Mouse (Mus musculus): ENCODE data around the gene Fermt3. TPM values are rescaled to one million over a fixed set of nuclear protein-coding genes. Genes with fewer than 3 reads are reported as not detected.
A peak's percentile ranks its signal among the peaks of the same experiment; 100 is the strongest.

Gene Fermt3
- polyA plus RNA-seq, 1 experiment from 2014 or later, result 10.3 TPM

DNA sequence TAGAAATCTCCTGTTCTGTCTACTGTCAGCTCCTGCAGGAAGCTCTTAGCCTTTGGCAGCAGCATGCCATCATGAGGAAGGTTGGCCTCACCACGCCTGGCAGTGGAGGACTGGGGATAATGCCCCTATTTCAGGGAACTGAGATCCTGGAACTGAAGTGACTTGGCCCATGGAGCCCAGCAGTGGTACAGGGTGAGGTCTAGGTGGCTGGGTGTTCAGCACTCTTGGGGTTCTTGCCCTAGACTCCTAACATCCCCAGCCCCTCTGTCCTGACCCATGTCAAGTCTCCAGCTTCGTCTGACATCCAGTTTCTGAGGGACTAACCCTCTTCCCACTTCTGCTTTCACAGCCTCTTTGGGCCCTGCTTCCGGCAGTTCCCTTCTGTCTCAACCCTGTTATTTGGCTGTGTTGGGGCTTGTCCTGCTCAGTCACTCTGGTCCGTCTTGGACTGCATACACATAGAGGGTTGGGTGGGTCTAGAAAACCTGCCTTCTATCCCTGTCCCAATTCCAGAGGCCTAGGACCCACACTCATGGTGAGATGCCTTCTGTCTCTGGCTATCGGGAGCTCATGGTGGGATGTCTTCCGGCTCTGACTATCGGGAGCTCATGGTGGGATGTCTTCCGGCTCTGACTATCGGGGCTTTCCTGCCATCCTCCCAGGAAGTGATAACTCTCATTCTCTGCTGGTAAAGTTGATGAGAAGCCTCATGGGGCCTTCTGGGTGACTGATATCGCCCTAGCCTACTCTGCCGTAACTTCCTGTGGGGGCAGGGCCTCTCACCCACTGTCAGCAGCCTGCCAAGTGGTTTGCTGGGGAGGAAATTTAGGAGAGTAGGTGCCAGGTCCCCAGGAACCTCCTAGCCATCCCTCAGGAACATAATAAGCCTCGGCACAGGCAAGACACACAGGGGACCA is 1.5 kb downstream of the Fermt3 start:
- no peaks in the 10 kb centered on the region for H3K9me3 ChIP-seq (replicated peaks)
- H3K36me3 ChIP-seq, result peaks cover 84% of the 10 kb centered on the region
- 82% methylated on average over 12 of the region's 12 CpGs for WGBS
- no peak overlapping the region for H3K4me3 ChIP-seq
- no peak overlapping the region; the same call in 1 of the 2 replicates for H3K27ac ChIP-seq (replicated peaks)
- H3K4me1 ChIP-seq, result no peaks in the 10 kb centered on the region
- DNase-seq (ENCODE audit: low spot score), result no peak
- H3K27me3 ChIP-seq (ENCODE audit: low read depth, poor library complexity, severe bottlenecking), result no peaks in the 10 kb centered on the region

DNA sequence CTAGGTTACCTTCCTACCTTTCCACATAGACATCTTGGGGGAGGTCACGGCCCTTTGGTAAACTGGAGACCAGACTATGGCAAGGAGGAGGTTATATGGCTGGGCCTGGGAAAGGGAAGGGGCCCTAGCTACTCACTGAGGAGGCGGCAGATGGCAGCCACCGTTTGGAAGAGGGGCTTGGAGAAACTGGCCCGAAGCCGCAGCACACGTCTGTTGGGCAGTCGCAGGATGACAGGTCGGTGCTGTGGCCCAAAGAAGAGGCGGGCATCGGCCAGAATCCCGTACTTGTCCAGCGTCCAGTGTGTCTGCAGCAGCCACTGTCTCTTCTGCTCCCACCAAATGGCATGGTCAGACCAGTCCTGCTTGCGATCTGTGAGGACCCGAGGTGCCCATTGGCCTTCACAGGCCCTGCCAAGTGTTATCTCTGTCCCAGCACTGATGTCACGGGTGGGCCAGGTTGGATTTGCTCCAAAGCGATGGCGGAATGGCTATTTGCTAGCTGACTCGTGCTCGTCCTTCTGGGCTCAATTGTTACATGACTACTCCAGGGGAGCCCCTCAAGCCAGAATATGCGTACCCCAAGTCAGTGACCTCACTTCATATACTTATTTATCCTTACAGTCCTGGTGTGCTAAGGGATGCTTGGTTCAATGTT is 4.7 kb downstream of the Fermt3 start:
- H3K4me1 ChIP-seq, result no peaks in the 10 kb centered on the region
- H3K9me3 ChIP-seq (replicated peaks), result no peaks in the 10 kb centered on the region
- no peak for DNase-seq (ENCODE audit: low spot score)
- peaks cover 58% of the 10 kb centered on the region for H3K36me3 ChIP-seq
- no peak overlapping the region for H3K4me3 ChIP-seq
- H3K27ac ChIP-seq (replicated peaks), result no peak overlapping the region
- H3K27me3 ChIP-seq (ENCODE audit: low read depth, poor library complexity, severe bottlenecking), result no peaks in the 10 kb centered on the region
- 92% methylated on average over 20 of the region's 20 CpGs for WGBS

DNA sequence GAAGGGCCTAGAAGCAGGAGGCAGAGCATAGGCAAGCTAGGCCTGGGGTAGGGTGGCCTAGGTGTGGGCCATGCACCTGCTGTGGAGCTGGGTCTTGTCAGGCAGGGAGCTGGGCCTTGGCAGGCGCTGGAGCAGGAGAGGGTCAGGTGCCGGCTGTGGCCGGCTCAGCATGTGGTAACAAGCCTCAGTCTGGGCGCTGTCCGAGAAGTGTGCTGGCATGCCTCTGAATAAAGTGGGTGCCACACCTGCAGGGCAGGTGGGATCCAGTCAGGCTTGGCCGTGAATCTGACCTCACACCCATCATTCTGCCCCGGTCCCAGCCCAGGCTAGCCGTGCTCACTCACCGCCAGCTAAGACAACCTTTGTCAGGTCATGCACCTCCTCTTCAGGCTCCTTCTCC is 5.3 kb downstream of the Fermt3 start:
- WGBS, result 87% methylated on average over 9 of the region's 9 CpGs
- Histone ChIP-seq H3K9me3 (replicated peaks) (no peaks in the 10 kb centered on the region), H3K36me3 (peaks cover 52% of the 10 kb centered on the region), H3K27me3 (ENCODE audit: low read depth, poor library complexity, severe bottlenecking) (no peaks in the 10 kb centered on the region), H3K4me3 (no peak overlapping the region), H3K27ac (replicated peaks) (no peak overlapping the region), H3K4me1 (no peaks in the 10 kb centered on the region)
- DNase-seq (ENCODE audit: low spot score), result no peak

DNA sequence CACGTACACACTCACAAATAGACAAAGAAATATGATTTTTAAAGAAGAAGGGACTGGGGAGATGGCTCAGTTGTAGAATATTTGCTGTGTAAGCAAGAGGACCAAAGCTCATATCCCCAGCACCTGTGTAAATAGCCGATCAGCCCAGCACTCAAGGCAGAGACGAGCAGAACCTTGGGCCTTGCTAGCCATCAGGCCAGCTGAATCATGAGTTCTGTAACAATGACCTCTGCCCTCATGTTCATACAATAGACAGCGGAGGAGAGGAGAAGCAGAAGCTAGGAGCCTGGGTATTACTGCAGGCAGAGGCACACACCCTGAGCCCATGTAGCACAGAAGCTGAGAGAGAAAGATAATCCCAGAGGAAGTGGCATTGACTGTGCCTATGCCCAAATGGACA is 6.8 kb downstream of the Fermt3 start:
- Histone ChIP-seq H3K27ac (replicated peaks) (no peak overlapping the region), H3K4me3 (no peak overlapping the region), H3K36me3 (peaks cover 36% of the 10 kb centered on the region), H3K9me3 (replicated peaks) (no peaks in the 10 kb centered on the region), H3K27me3 (ENCODE audit: low read depth, poor library complexity, severe bottlenecking) (no peaks in the 10 kb centered on the region), H3K4me1 (no peaks in the 10 kb centered on the region)
- no peak for DNase-seq (ENCODE audit: low spot score)
- WGBS, result 76% methylated on average over 4 of the region's 4 CpGs

DNA sequence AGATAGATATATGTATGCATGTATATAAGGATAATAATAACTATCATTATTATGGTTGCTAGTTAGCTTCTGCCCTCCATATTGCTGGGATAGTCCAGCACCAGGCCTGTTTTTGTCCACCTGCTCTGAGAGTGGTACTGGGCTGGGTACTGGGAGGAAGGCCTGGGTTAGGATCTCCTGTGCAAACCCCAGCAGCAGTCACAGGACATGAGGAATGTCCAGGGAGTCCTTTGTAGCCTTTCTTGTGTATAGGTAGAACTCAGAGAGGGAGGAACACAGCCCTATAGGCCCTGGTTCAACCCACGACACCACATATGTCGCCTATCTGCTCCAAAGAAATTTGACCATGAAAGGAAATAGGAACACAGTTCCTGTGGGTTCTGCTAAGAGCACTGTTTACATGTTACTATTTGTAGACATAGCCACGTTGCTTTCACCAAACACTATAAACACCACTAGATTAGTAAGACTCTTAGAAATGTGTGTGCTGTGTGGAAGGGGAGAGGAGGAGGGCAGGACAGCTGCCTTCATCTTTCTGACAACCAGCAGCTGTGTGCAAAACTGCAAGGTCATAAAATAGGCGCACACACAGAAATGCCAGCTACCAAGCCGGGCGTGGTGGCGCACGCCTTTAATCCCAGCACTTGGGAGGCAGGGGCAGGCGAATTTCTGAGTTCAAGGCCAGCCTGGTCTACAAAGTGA is 12.2 kb downstream of the Fermt3 start:
- no peaks in the 10 kb centered on the region for H3K9me3 ChIP-seq (replicated peaks)
- no peak overlapping the region for H3K27ac ChIP-seq (replicated peaks)
- no peak overlapping the region for H3K4me3 ChIP-seq
- WGBS, result 90% methylated on average over 9 of the region's 9 CpGs
- DNase-seq (ENCODE audit: low spot score), result no peak
- H3K36me3 ChIP-seq, result 0 out of 2 replicates have a peak, but pooled peaks cover 4% of the 10 kb centered on the region
- H3K27me3 ChIP-seq (ENCODE audit: low read depth, poor library complexity, severe bottlenecking), result no peaks in the 10 kb centered on the region
- no peaks in the 10 kb centered on the region for H3K4me1 ChIP-seq

DNA sequence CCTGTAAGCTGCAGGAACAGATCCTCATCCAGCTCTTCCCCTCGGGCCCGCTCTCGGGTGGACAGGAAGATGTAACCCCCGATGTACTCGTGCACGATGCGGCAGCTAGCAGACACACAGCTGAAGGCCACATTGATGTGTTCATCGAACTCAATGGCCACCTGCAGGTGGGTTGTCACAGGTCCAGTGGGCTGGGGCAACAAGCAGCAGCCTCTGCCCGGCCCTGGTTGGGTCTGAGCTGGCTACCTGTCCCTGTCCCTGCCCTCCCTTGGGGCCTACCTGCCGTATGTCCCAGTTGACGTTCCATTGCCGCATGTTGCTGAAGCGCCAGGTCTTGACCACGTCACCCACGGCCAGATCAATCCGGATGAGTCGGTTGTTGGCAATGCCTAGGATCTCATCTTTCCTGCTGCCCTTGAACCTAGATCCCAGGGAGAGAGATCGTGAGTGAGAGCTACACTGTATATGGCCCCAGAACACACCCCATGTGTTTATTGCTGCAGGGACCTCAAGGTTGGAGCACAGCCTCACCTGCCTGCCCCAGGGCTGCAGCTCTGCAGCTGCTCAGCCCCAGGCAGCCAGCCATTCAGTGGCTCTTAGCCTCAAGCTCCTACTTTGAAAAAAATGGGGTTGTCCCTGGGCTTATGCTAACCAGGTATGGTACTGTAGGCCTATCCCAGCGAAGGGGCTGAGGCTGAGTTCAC is 19.8 kb downstream of the Fermt3 start:
- DNase-seq (ENCODE audit: low spot score), result no peak
- Histone ChIP-seq H3K4me3 (no peak overlapping the region), H3K4me1 (peaks cover 34% of the 10 kb centered on the region), H3K36me3 (peaks cover 37% of the 10 kb centered on the region), H3K27ac (replicated peaks) (no peak overlapping the region), H3K27me3 (ENCODE audit: low read depth, poor library complexity, severe bottlenecking) (no peaks in the 10 kb centered on the region), H3K9me3 (replicated peaks) (no peaks in the 10 kb centered on the region)
- 96% methylated on average over 19 of the region's 19 CpGs for WGBS

DNA sequence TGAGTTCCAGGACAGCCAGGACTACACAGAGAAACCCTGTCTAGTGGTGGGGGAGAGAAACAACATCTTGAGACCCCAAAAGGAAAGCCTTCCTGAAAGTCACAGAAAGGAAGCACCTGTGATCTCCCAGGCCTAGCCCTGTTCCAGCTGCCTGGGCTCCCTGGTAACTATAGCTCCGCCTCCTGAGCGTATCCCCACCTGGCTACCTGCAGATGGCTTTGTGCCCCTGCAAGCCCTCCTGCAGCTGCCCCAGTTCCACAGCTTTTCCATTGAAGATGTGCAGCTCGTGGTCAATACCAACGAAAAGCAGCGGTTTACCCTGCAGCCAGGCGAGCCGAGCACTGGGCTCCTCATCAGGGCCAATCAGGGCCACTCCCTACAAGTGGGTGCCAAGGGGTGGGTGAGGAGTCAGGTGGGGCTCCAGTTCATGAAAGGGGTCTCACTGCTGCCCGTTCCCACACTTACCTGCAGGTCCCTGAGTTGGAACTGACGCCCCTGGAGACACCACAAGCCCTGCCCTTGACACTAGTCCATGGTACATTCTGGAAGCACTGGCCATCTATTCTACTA is 21.5 kb downstream of the Fermt3 start:
- no peaks in the 10 kb centered on the region for H3K27me3 ChIP-seq (ENCODE audit: low read depth, poor library complexity, severe bottlenecking)
- no peaks in the 10 kb centered on the region for H3K9me3 ChIP-seq (replicated peaks)
- 80% methylated on average over 9 of the region's 9 CpGs for WGBS
- no peak for DNase-seq (ENCODE audit: low spot score)
- 0 out of 2 replicates have a peak overlapping the region, but pooled peaks have one; percentile 33 for H3K27ac ChIP-seq (replicated peaks)
- peaks cover 37% of the 10 kb centered on the region for H3K36me3 ChIP-seq
- H3K4me1 ChIP-seq, result peaks cover 46% of the 10 kb centered on the region
- H3K4me3 ChIP-seq, result 0 out of 2 replicates have a peak overlapping the region, but pooled peaks have one; percentile 71

DNA sequence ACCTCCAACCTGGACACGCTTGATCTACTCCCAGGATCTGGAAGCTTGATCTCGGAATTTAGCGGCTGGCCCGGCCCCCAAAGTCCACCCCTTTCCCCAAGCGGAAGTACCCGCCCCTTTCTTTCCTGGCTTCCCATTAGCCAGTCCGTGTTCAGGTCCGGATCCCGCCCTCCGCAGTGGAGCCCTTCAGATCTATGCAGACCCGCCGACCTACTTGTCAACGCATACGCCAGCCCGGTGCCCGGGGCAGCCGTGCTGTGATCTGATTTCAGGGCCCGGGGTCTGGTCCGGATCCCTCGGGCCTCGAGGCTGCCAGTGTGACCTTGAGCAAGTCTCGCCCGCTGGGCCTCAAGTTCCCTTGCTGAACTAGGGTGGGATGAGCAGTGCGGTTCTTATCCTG is 23.3 kb downstream of the Fermt3 start, which contains the start of the genes Nudt22 and Trpt1:
Gene Nudt22, minus strand, starts transcription at position 112 of the 400 bp plus-strand sequence.
Gene Trpt1, plus strand, starts transcription at position 126 of the 400 bp plus-strand sequence.
- WGBS, result under 1% methylated on average over 24 of the region's 24 CpGs
- peaks cover 29% of the 10 kb centered on the region for H3K36me3 ChIP-seq
- peak within 1 kb of the TSS; percentile 71 for H3K4me3 ChIP-seq
- H3K4me1 ChIP-seq, result peaks cover 58% of the 10 kb centered on the region
- DNase-seq (ENCODE audit: low spot score), result peak; percentile 89
- no peaks in the 10 kb centered on the region for H3K27me3 ChIP-seq (ENCODE audit: low read depth, poor library complexity, severe bottlenecking)
- H3K9me3 ChIP-seq (replicated peaks), result no peaks in the 10 kb centered on the region
- H3K27ac ChIP-seq (replicated peaks), result peak within 1 kb of the TSS; percentile 86

DNA sequence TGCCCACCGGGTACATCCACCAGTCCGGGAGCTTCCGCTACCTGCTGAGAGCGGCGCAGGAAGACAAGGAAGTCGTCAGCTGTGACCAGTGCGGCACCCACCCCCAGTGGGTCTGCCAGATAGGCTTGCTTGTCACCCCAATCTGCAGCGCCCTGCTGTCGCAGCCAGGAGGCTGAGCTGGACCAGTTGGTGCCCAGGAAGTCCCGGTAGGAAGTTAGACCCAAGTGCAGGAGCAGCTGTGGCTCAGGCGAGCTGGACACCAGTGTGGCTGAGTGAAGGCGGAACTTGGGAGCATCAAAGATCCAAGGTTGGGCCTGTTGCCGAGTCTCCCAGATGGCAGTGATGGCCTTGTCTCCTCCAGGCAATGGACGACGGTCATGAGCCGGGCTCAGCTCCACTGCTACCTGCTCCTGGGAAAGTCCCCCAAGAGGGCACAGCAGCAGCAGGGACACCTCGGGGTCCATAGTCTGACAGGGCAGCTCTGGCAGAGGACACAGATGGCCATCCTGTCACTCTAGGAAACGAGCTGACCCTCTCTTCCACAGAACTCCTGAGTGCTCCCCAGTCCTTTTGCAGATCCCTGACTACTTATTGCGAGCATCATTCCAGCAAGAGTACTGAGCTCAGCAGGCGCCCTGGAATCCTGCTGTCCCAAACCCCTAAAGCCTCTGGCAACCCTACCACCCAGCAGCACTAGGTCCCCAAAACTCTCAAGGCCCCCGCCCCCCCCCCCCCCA is 23.8 kb downstream of the Fermt3 start:
- H3K27me3 ChIP-seq (ENCODE audit: low read depth, poor library complexity, severe bottlenecking), result no peaks in the 10 kb centered on the region
- peak overlapping the region; percentile 71 for H3K4me3 ChIP-seq
- H3K4me1 ChIP-seq, result peaks cover 61% of the 10 kb centered on the region
- 52% methylated on average over 21 of the region's 21 CpGs for WGBS
- H3K27ac ChIP-seq (replicated peaks), result peak overlapping the region; percentile 86
- H3K36me3 ChIP-seq, result peaks cover 27% of the 10 kb centered on the region
- DNase-seq (ENCODE audit: low spot score), result no peak
- no peaks in the 10 kb centered on the region for H3K9me3 ChIP-seq (replicated peaks)

DNA sequence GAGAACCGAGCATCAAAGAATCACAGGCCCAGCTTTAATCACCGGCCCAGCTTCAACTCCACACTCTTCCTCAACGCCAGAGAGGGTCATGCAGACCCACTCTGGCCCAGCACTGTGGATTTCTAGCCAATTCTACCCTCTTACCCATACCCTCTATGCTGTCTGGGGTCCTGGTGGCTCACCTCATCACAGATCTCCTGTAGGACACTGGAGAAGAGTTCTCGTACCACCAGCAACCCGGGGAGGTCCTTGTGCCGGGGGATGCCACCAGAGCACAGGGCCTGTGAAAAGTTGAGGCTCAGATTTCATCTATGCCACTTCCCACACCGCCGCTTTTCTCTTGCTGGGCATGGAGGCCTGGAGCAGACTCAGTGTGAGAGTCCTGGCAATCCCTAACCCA is 24.8 kb downstream of the Fermt3 start:
- Histone ChIP-seq H3K4me1 (peaks cover 61% of the 10 kb centered on the region), H3K27ac (replicated peaks) (no peak overlapping the region), H3K36me3 (peaks cover 19% of the 10 kb centered on the region), H3K9me3 (replicated peaks) (no peaks in the 10 kb centered on the region), H3K27me3 (ENCODE audit: low read depth, poor library complexity, severe bottlenecking) (no peaks in the 10 kb centered on the region), H3K4me3 (peak overlapping the region; percentile 71; the same call in 1 of the 2 replicates)
- 89% methylated on average over 8 of the region's 8 CpGs for WGBS
- DNase-seq (ENCODE audit: low spot score), result no peak

DNA sequence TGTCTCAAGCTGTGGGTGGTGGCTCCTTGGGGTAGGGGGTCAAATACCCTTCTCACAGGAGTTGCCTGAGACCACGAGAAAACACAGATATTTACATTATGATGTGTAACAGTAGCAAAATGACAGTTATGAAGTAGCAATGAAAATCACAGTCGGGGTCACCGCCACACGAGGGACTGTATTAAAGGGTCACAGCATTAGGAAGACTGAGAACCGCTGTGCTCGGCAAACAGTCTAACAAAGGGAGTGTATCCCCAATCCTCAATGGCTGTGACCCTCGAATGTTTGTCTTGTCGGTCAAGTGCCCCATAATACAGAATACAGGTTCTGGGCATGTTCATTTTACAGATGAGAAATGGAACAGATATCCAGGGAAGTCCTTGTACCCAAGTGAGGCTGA is 25.3 kb downstream of the Fermt3 start:
- no peak overlapping the region; the same call in 1 of the 2 replicates for H3K4me3 ChIP-seq
- no peaks in the 10 kb centered on the region for H3K27me3 ChIP-seq (ENCODE audit: low read depth, poor library complexity, severe bottlenecking)
- WGBS, result 87% methylated on average over 8 of the region's 8 CpGs
- DNase-seq (ENCODE audit: low spot score), result no peak
- H3K36me3 ChIP-seq, result peaks cover 17% of the 10 kb centered on the region
- H3K9me3 ChIP-seq (replicated peaks), result no peaks in the 10 kb centered on the region
- no peak overlapping the region for H3K27ac ChIP-seq (replicated peaks)
- peaks cover 61% of the 10 kb centered on the region for H3K4me1 ChIP-seq
